Mouse (Mus musculus) kidney, postnatal 0 days (tissue): ENCODE measurements around the gene Hist1h3a. TPM values are rescaled to one million over a fixed set of nuclear protein-coding genes. Genes with fewer than 3 reads are reported as not detected.
A peak's percentile ranks its signal among the peaks of the same experiment; 100 is the strongest.

Experiments
- ATAC-seq: fragments of 200-750 bp; cut with Nextera tagmentation; replicated peaks from 2 replicates; pipeline ENCODE4 v1.8.0; 2017; ENCODE audit warnings: low read depth, moderate number of reproducible peaks, moderate TSS enrichment, moderate library complexity; ENCODE audit not compliant: low FRiP score
- DNase-seq: peaks from one replicate; pipeline ENCODE4 v3.0.0-alpha.2; 2016; ENCODE audit warnings: low spot score
- H3K27ac ChIP-seq: fragments of 300-500 bp; sonication (generic); 2 replicates; pipeline ENCODE4 v1.5.1; 2014; ENCODE audit warnings: mild to moderate bottlenecking
- H3K27me3 ChIP-seq: fragments of 300-500 bp; sonication (generic); 2 replicates; pipeline ENCODE4 v1.6.1; 2014; ENCODE audit warnings: low read length, mixed read lengths; ENCODE audit not compliant: insufficient read depth
- H3K36me3 ChIP-seq: fragments of 300-500 bp; sonication (generic); 2 replicates; pipeline ENCODE4 v1.6.1; 2014; ENCODE audit warnings: low read length, mixed read lengths; ENCODE audit not compliant: insufficient read depth
- H3K4me1 ChIP-seq: fragments of 300-500 bp; sonication (generic); replicated peaks from 2 replicates; pipeline ENCODE4 v1.6.1; 2014; ENCODE audit warnings: antibody characterized with exemption, low read length, mixed read lengths; ENCODE audit not compliant: insufficient read depth
- H3K4me2 ChIP-seq: fragments of 300-500 bp; sonication (generic); 2 replicates; pipeline ENCODE4 v1.6.1; 2014; ENCODE audit warnings: mild to moderate bottlenecking, low read length, moderate library complexity, mixed read lengths
- H3K4me3 ChIP-seq: fragments of 300-500 bp; sonication (generic); replicated peaks from 2 replicates; pipeline ENCODE4 v1.5.1; 2014; ENCODE audit warnings: low read depth, low read length
- H3K9ac ChIP-seq: fragments of 300-500 bp; sonication (generic); 2 replicates; pipeline ENCODE4 v1.6.1; 2014; ENCODE audit warnings: low read depth, low read length
- H3K9me3 ChIP-seq: fragments of 300-500 bp; sonication (generic); replicated peaks from 2 replicates; pipeline ENCODE4 v1.6.1; 2016; ENCODE audit warnings: low read length, inconsistent platforms, mixed read lengths
- CTCF ChIP-seq: IDR thresholded peaks from 2 replicates; pipeline ENCODE4 v1.5.1; 2016; ENCODE audit warnings: antibody characterized with exemption, low read depth, mild to moderate bottlenecking, moderate library complexity
- WGBS: fragments of 180-500 bp; shearing (Covaris S2); extraction: QIAGEN DNeasy Blood & Tissue Kit; methylation state at CpG from one replicate; pipeline ENCODE4 v1.1.7; 2014; 5-methylcytosine and 5-hydroxymethylcytosine counted together
- polyA plus RNA-seq: library from polyadenylated mRNA; unstranded; fragments of >200 nt; fragmentation: Nextera tagmentation; extraction: Ambion mirVana; gene quantifications from 2 replicates; pipeline ENCODE4 v1.2.1, GENCODE M21; 2015

Gene Hist1h3a
- polyA plus RNA-seq, 1 experiment from 2014 or later = 6.7 TPM

DNA sequence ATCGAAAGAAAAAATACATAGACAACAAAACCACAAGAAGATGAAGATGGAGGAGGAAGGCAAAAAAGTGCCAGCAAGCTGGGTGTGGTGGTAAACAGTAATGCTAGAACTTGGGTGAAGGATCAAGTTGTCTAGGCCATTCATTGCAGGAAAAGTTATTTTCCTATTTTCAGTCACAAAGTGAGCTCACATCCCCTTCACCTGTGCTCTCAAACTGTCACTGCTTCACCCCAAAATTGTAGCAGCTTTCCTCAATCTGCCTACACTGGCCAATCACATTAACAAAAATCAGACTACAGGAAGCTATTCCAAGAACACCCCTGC, 2.3 kb downstream of the Hist1h3a start:
- no peaks in the 10 kb centered on the region for H3K9me3 ChIP-seq
- 0 out of 2 replicates have a peak overlapping the region, but pooled peaks have one; percentile 59 for H3K9ac ChIP-seq
- H3K4me2 ChIP-seq = peak overlapping the region; percentile 76
- 65% methylated on average over 1 of the region's 1 CpGs for WGBS
- ATAC-seq (no peak), DNase-seq (no peak)
- H3K36me3 ChIP-seq = no peaks in the 10 kb centered on the region
- no peak for TF ChIP-seq CTCF
- H3K4me3 ChIP-seq = peak overlapping the region; percentile 42; the same call in 1 of the 2 replicates
- no peaks in the 10 kb centered on the region for H3K27me3 ChIP-seq
- peak overlapping the region; percentile 89; the same call in 1 of the 2 replicates for H3K27ac ChIP-seq
- peaks cover 17% of the 10 kb centered on the region for H3K4me1 ChIP-seq

DNA sequence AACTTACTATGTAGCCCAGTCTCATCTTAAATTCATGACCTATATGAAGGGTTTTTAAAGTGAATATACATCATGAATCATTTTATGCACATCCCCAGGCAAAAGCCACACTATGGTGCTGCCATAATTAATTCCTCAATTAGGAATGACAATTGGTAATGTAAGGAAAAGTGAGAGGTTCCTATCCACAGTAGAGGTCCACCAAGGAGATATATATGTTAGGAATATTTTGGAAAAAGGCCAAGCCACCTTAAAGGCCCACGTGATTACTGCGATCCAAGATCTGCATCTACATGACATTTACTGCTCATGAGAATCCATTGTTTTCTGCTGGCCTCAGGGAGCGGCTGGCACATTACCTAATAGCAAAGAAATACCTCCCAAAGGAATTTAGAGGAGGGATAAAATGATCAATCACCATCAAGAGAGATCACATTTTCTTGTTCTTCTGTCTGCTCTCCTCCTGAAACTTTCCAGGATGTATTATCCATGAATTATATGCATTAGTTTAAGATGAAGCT, 2.9 kb downstream of the Hist1h3a start:
- H3K27me3 ChIP-seq = no peaks in the 10 kb centered on the region
- H3K9me3 ChIP-seq = no peaks in the 10 kb centered on the region
- no peak overlapping the region for H3K4me3 ChIP-seq
- no peak for TF ChIP-seq CTCF
- WGBS = 65% methylated on average over 3 of the region's 3 CpGs
- DNase-seq (no peak), ATAC-seq (no peak)
- no peak overlapping the region for H3K9ac ChIP-seq
- no peaks in the 10 kb centered on the region for H3K36me3 ChIP-seq
- no peak overlapping the region for H3K27ac ChIP-seq
- peaks cover 15% of the 10 kb centered on the region for H3K4me1 ChIP-seq
- H3K4me2 ChIP-seq = no peak overlapping the region

DNA sequence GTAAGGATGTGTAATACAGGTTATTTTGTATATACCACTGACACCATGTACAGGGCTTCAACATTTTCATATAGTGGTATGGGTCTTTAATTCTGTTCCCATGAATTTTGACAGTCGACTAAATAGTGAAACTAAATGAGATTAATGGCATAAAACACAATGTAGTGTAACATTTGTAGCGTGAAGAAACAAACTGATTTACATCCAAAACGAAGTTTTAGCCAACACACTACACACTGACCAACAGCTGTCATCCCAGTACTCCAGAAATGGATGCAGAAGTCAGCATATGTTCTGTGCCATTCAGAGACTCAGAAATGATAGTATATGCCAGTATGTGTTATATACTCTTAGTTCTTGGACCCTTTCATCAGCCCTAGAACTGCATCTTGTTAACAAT, 4.3 kb downstream of the Hist1h3a start:
- Histone ChIP-seq H3K27ac (no peak overlapping the region), H3K4me1 (peaks cover 7% of the 10 kb centered on the region; the same call in 1 of the 2 replicates), H3K4me3 (no peak overlapping the region), H3K9me3 (no peaks in the 10 kb centered on the region), H3K9ac (no peak overlapping the region), H3K4me2 (no peak overlapping the region; the same call in 1 of the 2 replicates), H3K36me3 (no peaks in the 10 kb centered on the region), H3K27me3 (no peaks in the 10 kb centered on the region)
- 42% methylated on average over 3 of the region's 3 CpGs for WGBS
- no peak for ATAC-seq
- no peak for DNase-seq
- TF ChIP-seq CTCF = no peak

DNA sequence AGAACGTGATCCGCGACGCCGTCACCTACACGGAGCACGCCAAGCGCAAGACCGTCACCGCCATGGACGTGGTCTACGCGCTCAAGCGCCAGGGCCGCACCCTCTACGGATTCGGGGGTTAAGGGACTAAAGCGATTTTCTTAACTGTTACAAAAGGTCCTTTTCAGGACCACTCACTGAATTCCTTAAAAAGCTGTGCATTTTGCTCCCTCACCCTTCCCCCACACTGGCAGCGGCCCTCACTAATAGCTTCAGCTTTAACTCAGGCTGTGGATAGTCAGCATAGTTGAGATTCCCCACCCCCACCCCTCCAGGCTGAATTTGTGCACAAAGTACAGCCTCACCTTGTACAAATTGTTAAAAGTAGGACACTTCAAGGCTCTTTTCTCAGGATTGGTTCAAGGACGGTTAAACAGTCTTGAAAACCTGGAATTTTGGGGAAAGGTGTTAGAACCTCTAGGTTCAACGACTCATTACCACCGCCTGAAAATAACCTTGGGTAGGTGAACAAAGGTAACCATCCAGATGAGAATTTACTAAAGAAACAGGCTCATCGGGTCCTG, 4.9 kb downstream of the Hist1h3a start:
- peak; percentile 62 for DNase-seq
- WGBS = 2% methylated on average over 15 of the region's 23 CpGs
- no peaks in the 10 kb centered on the region for H3K27me3 ChIP-seq
- peak; percentile 15 for ATAC-seq
- peak overlapping the region; percentile 36 for H3K4me3 ChIP-seq
- H3K36me3 ChIP-seq = no peaks in the 10 kb centered on the region
- peak overlapping the region; percentile 55 for H3K9ac ChIP-seq
- H3K4me1 ChIP-seq = peaks cover 7% of the 10 kb centered on the region; the same call in 1 of the 2 replicates
- TF ChIP-seq CTCF = no peak
- H3K27ac ChIP-seq = peak overlapping the region; percentile 93
- H3K9me3 ChIP-seq = no peaks in the 10 kb centered on the region
- H3K4me2 ChIP-seq = peak overlapping the region; percentile 57

DNA sequence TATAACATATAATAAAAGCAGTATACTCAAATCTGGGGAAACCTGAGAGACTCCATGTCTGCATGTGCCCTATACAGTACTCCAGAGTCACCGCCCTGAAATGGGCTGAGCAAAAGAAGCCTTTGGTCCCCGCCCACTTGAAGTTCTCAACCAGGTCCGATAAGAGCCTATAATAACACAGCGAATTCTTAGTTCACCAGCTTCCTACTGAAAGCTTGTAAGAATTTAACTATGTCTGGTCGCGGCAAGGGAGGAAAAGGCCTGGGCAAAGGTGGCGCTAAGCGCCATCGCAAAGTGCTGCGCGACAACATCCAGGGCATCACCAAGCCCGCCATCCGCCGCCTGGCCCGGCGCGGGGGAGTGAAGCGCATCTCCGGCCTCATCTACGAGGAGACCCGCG, 5.4 kb downstream of the Hist1h3a start, which contains the start of gene Hist1h4b:
Hist1h4b (plus strand) TSS at position 224 of the 400 bp plus-strand sequence.
- WGBS = 0% methylated on average over 15 of the region's 22 CpGs
- peaks cover 7% of the 10 kb centered on the region; the same call in 1 of the 2 replicates for H3K4me1 ChIP-seq
- H3K4me2 ChIP-seq = peak within 1 kb of the TSS; percentile 57
- peak within 1 kb of the TSS; percentile 36 for H3K4me3 ChIP-seq
- no peak; the same call in 1 of the 2 replicates for TF ChIP-seq CTCF
- no peaks in the 10 kb centered on the region for H3K27me3 ChIP-seq
- peak within 1 kb of the TSS; percentile 93 for H3K27ac ChIP-seq
- peak within 1 kb of the TSS; percentile 55 for H3K9ac ChIP-seq
- H3K36me3 ChIP-seq = no peaks in the 10 kb centered on the region
- H3K9me3 ChIP-seq = no peaks in the 10 kb centered on the region
- ATAC-seq = peak; percentile 69
- peak; percentile 96 for DNase-seq

DNA sequence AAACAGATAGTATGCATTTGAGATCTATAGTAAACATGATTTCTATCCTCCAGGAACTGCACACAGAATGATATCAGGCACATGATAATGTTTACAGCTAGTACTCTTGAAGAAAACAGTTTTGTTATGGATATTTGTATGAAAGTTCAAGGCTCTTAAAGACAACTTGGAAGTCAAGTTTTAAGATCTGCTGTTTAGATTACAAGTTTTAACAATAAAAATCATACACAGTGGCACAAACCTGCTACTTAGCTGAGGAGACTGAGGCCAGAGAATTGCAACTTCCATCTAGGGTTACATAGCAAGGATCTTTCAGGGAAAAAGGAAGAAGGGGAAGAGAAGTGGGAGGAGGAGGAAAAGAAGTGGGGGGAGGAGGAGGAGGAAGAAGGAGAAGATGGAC, 7.2 kb downstream of the Hist1h3a start:
- peaks cover 2% of the 10 kb centered on the region; the same call in 1 of the 2 replicates for H3K4me1 ChIP-seq
- no peak overlapping the region for H3K4me2 ChIP-seq
- no peaks in the 10 kb centered on the region for H3K9me3 ChIP-seq
- no peak overlapping the region for H3K27ac ChIP-seq
- DNase-seq (no peak), ATAC-seq (no peak)
- no peak overlapping the region for H3K4me3 ChIP-seq
- TF ChIP-seq CTCF = no peak
- H3K27me3 ChIP-seq = no peaks in the 10 kb centered on the region
- no peaks in the 10 kb centered on the region for H3K36me3 ChIP-seq
- no peak overlapping the region for H3K9ac ChIP-seq
